Mouse (Mus musculus) B cell, adult 62 days (primary cell): ENCODE data around the gene Ddrgk1. TPM values are rescaled to one million over a fixed set of nuclear protein-coding genes. Genes with fewer than 3 reads are reported as not detected.

Experiments
- total RNA-seq: library from RNA; stranded (reverse); gene quantifications from 4 replicates; pipeline ENCODE4 v1.2.4, GENCODE M21; 2023

Gene Ddrgk1
- total RNA-seq: 136 to 184 TPM (median 139 TPM) in 4 replicates

DNA sequence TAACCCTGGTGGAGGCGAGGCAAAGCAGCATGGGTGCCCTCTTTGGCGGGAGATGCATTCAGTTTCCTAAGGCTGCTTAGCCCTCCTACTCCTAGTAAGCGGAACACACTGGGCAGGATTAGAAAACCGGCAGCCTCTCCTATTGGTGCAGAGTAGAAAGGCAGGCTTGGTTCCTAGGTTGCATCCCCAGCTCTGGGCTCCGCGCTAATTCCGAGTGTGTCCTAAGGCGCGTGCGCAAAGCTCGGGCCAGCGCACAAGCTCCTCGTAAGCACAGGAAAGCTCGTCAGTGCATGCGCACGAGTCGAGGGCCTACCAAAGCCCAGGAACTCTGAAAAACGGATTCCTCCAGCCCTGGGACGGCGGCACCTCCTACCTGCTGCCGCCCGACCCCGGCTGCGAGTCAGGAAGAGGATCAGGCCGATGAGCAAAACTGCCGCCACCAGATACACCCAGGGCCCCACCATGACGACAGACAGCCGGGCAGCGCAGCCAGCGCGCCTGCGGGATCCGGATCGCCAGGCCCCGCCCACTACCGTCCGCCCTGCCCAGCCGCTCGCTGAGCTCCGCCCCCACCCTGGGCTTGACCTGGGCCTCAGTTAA, at the start of gene Ddrgk1:
Ddrgk1 (minus strand) TSS at position 558 of the 600 bp plus-strand sequence.

DNA sequence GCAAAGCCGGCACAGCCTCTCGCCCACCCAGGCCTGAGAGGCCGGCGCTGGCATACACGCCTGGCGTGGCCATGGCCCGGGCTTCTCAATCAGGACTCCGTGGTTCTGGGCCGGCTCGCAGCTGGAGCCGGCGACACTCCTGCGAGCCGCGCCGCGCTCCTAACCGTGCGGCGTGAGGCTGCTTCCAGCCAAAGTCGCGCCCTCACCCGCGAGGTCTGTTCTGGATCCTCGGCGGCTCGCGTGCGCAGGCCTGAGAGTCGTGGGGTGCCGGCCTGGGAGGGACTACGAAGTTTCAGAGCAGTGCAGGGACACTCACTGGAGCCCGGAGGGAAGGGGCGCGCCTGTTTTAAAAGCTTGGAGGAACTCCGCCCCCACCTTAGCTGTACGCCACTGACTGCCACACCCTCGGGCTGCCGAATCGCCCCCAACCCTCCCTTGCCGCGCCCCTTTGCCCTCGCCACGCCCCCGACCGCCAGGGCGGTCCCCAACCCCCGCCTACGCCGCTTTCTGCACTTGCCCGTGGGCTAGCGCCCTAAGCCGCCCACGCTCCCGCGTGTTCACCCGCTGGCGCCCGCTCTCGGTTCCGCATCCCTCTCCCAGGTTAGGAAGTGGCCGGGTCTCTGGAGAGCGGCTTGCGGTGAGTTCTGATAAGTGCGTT, 32.8 kb upstream of the Ddrgk1 start, which contains the start of gene Slc4a11:
Slc4a11 (minus strand) TSS at position 367 of the 658 bp plus-strand sequence.

DNA sequence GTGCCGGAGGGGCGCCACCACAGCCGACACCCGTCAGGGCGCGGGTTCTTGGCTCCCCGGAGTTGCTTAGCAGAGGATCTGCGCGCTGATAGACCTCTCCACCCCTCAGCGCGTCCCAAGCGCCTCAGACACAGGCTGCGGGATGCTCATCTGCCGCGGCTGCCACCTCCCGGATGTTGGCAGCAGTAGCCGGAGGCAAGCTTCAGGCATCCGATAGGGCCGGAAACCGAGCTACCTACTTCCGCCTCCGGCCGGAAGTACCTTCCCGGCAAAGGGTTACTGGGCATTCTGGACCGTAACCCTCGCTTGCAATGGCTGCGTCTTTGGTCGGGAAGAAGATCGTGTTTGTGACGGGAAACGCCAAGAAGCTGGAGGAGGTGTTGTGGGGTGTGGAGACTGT, 3.1 kb upstream of the Ddrgk1 start, which contains the start of gene Itpa:
Itpa (plus strand) TSS at position 52 of the 400 bp plus-strand sequence.

DNA sequence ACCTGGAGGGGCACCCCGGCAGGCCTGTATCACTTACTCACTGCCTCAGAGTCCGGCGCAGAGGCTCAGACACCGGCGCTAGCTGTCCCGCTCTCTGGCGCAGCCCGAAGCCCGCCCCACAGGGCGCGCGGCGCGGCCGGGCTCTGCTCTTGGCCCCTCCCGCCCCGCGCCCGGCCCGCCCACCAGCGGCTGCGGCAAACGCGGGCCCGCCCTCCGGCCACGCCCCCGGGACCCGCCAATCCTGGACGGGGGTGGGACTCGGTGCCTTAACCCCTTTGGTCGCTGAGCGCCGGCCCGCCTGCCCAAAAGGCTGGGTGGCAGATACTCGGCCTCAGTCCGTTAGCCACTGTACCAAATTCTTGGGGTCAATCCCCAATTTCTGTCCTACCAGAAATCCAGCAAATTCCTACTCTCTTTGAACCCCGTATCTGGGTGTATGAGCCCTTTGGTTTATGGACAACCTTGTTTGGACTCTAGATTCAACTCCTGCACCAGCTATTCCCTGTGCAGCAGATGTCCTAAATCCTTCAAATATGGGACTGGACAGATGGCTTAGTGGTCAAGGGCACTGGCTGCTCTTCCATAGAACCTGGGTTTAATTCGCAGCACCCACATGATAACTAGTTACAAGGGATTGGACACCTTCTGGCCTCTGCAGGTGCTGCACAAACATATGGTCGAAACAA, 21.6 kb downstream of the Ddrgk1 start, which contains the start of gene Lzts3:
Lzts3 (minus strand) TSS at position 120 of the 686 bp plus-strand sequence.

DNA sequence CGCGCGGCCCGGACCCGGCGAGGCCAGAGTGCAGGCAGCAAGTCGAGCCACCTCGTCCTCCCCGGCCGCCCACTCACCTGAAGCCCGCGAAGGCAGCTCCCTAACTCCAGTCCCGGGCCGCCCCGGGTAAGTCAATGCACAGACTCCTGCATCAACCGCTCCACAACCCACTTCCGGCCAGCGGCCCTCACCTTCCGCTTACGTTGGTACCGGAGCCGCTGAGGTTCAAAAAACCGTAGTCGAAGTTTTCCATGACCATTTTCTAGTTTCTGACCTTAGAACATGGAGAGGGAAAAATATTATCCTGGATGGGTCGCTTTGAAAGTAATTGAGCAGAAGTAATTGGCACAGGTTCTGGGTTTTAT, 34.6 kb downstream of the Ddrgk1 start, which contains the start of the genes Fastkd5 and Ubox5:
Fastkd5 (minus strand) TSS at position 189 of the 365 bp plus-strand sequence.
Ubox5 (minus strand) TSS at position 200 of the 365 bp plus-strand sequence.

Other genes starting within 250 kb of the Ddrgk1 start
- 142 to 168 TPM (median 153 TPM) in 4 replicates for gene Vps16, start 240.3 kb downstream of the Ddrgk1 start, total RNA-seq
- gene Pced1a, start 240.0 kb downstream of the Ddrgk1 start, total RNA-seq: 16.8 to 23.0 TPM (median 19.8 TPM) in 4 replicates
- 101 to 107 TPM (median 104 TPM) in 4 replicates for gene Ptpra, start 214.4 kb downstream of the Ddrgk1 start, total RNA-seq
- 45.9 to 57.9 TPM (median 48.6 TPM) in 4 replicates for gene Mrps26, start 100.9 kb downstream of the Ddrgk1 start, total RNA-seq
- not detected in 4 replicates for gene Oxt, start 88.5 kb downstream of the Ddrgk1 start, total RNA-seq
- not detected in 4 replicates for gene Avp, start 82.1 kb downstream of the Ddrgk1 start, total RNA-seq
- 5.9 to 7.6 TPM (median 6.6 TPM) in 4 replicates for gene Fastkd5, start 34.6 kb downstream of the Ddrgk1 start, total RNA-seq
- gene Ubox5, start 34.6 kb downstream of the Ddrgk1 start, total RNA-seq: 4.9 to 6.1 TPM (median 5.8 TPM) in 4 replicates
- gene Lzts3, start 21.9 kb downstream of the Ddrgk1 start, total RNA-seq: 5.5 to 7.6 TPM (median 6.1 TPM) in 4 replicates
- 12.3 to 17.0 TPM (median 14.2 TPM) in 4 replicates for gene Itpa, start 3.0 kb upstream of the Ddrgk1 start, total RNA-seq
- 5.1 to 8.9 TPM (median 6.6 TPM) in 4 replicates for gene Slc4a11, start 32.9 kb upstream of the Ddrgk1 start, total RNA-seq
- 13.8 to 20.1 TPM (median 15.8 TPM) in 4 replicates for gene 4930402H24Rik, start 241.7 kb upstream of the Ddrgk1 start, total RNA-seq
- gene Atrn, start 241.8 kb upstream of the Ddrgk1 start, total RNA-seq: 17.8 to 19.6 TPM (median 18.5 TPM) in 4 replicates